24 mouse cellular contexts compared by ENCODE assay signal in the genomic region with DNA sequence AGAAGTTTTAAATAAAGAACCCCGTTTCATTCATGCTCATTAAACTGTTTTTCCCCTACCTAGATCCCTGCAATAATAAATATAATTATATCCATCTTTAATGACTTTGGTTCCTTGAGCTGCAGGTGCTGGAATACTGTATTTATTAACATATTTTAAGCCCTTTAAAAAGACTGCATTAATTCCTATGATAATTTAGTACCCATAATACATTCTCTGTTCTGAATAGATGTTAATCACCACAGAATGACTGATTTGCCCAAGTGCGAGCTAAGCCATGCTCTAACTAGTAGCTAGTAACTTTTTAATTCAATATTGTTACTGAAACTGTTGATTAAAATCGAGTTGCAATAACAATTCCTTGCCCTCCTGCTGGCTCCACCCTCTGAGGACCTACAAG.
DNase-seq lines count a peak whose midpoint lies in the region; ATAC-seq and TF ChIP-seq lines count a peak whose summit lies in the region.
"Had no signal": no experiment of that assay in that cellular context is flagged by ENCODE, and none has a peak within 500 bp of the region (broad histone marks: within the 10 kb centered on the region; RNA-seq: fewer than 3 reads in every experiment).

No protein-coding gene starts in this region.

- no peak for DNase-seq in forebrain, embryonic 14.5 days (ENCODE audit: low spot score)
- DNase-seq in forebrain, embryonic 11.5 days (ENCODE audit: low spot score), result no peak
- peak; percentile 25 for DNase-seq in brain, embryonic 14.5 days (ENCODE audit: low read depth)
- DNase-seq: adrenal gland, adult 8-10 months; adrenal gland, postnatal 14 days; adrenal gland, postnatal 36 days; B cell, adult 2 months; cerebellum, adult 11 months; cerebellum, adult 18-20 months; cerebellum, adult 8-10 months; cerebellum, adult 9-11 months; cerebellum, postnatal 14 days; cerebellum, postnatal 36 days; embryo, embryonic 11 days had no signal

- no peak overlapping the region for H3K9ac ChIP-seq in forebrain, embryonic 14.5 days (ENCODE audit: low read length)
- no peak overlapping the region for H3K9ac ChIP-seq in forebrain, embryonic 13.5 days
- no peak overlapping the region for H3K9ac ChIP-seq in forebrain, embryonic 16.5 days (replicated peaks; ENCODE audit: low read depth, low read length)
- H3K9ac ChIP-seq in forebrain, embryonic 11.5 days (ENCODE audit: low read length), result no peak overlapping the region
- H3K9ac ChIP-seq: embryonic facial prominence, embryonic 13.5 days; embryonic facial prominence, embryonic 15.5 days had no signal

- no peak for TF ChIP-seq POLR2A in brain, embryonic 14.5 days (IDR thresholded peaks at IDR 0.05; ENCODE audit: borderline replicate concordance, extremely low read depth, insufficient read depth, insufficient read length, poor library complexity, severe bottlenecking)

- ATAC-seq in forebrain, embryonic 14.5 days, result peak; percentile 52; the same call in 1 of the 2 replicates
- ATAC-seq in forebrain, embryonic 13.5 days, result no peak
- ATAC-seq in forebrain, embryonic 16.5 days, result peak; percentile 37; the same call in 1 of the 2 replicates
- no peak for ATAC-seq in forebrain, embryonic 11.5 days (replicated peaks; ENCODE audit: low FRiP score)
- ATAC-seq: activated CD4-positive, CD25-positive, alpha-beta regulatory T cell, adult 4 months; CD4-positive, CD25-positive, alpha-beta regulatory T cell, adult 4 months; Patski had no signal

- no peak for TF ChIP-seq CTCF in brain, embryonic 14.5 days (IDR thresholded peaks at IDR 0.05; ENCODE audit: borderline replicate concordance, extremely low read depth, insufficient read depth, insufficient read length)

- H3K4me1 ChIP-seq in forebrain, embryonic 14.5 days (ENCODE audit: control insufficient read depth, insufficient read depth, low read length), result no peaks in the 10 kb centered on the region
- H3K4me1 ChIP-seq in forebrain, embryonic 13.5 days, result peaks cover 13% of the 10 kb centered on the region
- peaks cover 2% of the 10 kb centered on the region; the same call in 1 of the 2 replicates for H3K4me1 ChIP-seq in forebrain, embryonic 16.5 days (replicated peaks; ENCODE audit: control insufficient read depth, insufficient read depth, low read length)
- no peaks in the 10 kb centered on the region for H3K4me1 ChIP-seq in forebrain, embryonic 11.5 days (replicated peaks; ENCODE audit: control insufficient read depth, insufficient read depth, low read length)

- WGBS in forebrain, embryonic 14.5 days, result 27% methylated on average over 3 of the region's 3 CpGs
- WGBS in forebrain, embryonic 13.5 days, result 42% methylated on average over 3 of the region's 3 CpGs
- WGBS in forebrain, embryonic 16.5 days, result 24% methylated on average over 3 of the region's 3 CpGs
- WGBS in forebrain, embryonic 11.5 days, result 61% methylated on average over 3 of the region's 3 CpGs

- H3K4me2 ChIP-seq in forebrain, embryonic 14.5 days (ENCODE audit: low read length), result no peak overlapping the region
- H3K4me2 ChIP-seq in forebrain, embryonic 13.5 days, result no peak overlapping the region
- no peak overlapping the region for H3K4me2 ChIP-seq in forebrain, embryonic 16.5 days (ENCODE audit: low read length)
- no peak overlapping the region for H3K4me2 ChIP-seq in forebrain, embryonic 11.5 days (ENCODE audit: low read depth, low read length, severe bottlenecking)
- H3K4me2 ChIP-seq: embryonic facial prominence, embryonic 13.5 days; embryonic facial prominence, embryonic 15.5 days had no signal

- H3K36me3 ChIP-seq in forebrain, embryonic 14.5 days (ENCODE audit: control insufficient read depth, insufficient read depth, low read length), result no peaks in the 10 kb centered on the region
- H3K36me3 ChIP-seq in forebrain, embryonic 13.5 days (ENCODE audit: poor library complexity, severe bottlenecking), result no peaks in the 10 kb centered on the region
- no peaks in the 10 kb centered on the region for H3K36me3 ChIP-seq in forebrain, embryonic 16.5 days (ENCODE audit: control insufficient read depth, insufficient read depth)
- no peaks in the 10 kb centered on the region for H3K36me3 ChIP-seq in forebrain, embryonic 11.5 days (ENCODE audit: control insufficient read depth, insufficient read depth, low read length)
- H3K36me3 ChIP-seq: embryonic facial prominence, embryonic 13.5 days; embryonic facial prominence, embryonic 15.5 days; G1E had no signal

- H3K27me3 ChIP-seq in forebrain, embryonic 14.5 days (replicated peaks; ENCODE audit: control insufficient read depth, insufficient read depth, low read length), result no peaks in the 10 kb centered on the region
- no peaks in the 10 kb centered on the region for H3K27me3 ChIP-seq in forebrain, embryonic 13.5 days
- no peaks in the 10 kb centered on the region for H3K27me3 ChIP-seq in forebrain, embryonic 16.5 days (replicated peaks; ENCODE audit: control insufficient read depth, insufficient read depth, low read length)
- no peaks in the 10 kb centered on the region; the same call in 1 of the 2 replicates for H3K27me3 ChIP-seq in forebrain, embryonic 11.5 days (ENCODE audit: control insufficient read depth, insufficient read depth, low read length)
- H3K27me3 ChIP-seq: CH12.LX; embryonic facial prominence, embryonic 13.5 days; embryonic facial prominence, embryonic 15.5 days; Patski had no signal

- no peak overlapping the region for H3K4me3 ChIP-seq in forebrain, embryonic 14.5 days (ENCODE audit: low read depth, low read length)
- no peak overlapping the region for H3K4me3 ChIP-seq in forebrain, embryonic 13.5 days
- no peak overlapping the region for H3K4me3 ChIP-seq in forebrain, embryonic 16.5 days (replicated peaks; ENCODE audit: low read length)
- no peak overlapping the region for H3K4me3 ChIP-seq in forebrain, embryonic 11.5 days (ENCODE audit: low read depth, low read length)
- H3K4me3 ChIP-seq: embryonic facial prominence, embryonic 13.5 days; embryonic facial prominence, embryonic 15.5 days; erythroblast, embryonic 14.5 days had no signal

- no peak overlapping the region for H3K27ac ChIP-seq in forebrain, embryonic 14.5 days (ENCODE audit: low read depth, low read length)
- H3K27ac ChIP-seq in forebrain, embryonic 13.5 days, result no peak overlapping the region
- H3K27ac ChIP-seq in forebrain, embryonic 16.5 days (ENCODE audit: low read length), result no peak overlapping the region
- H3K27ac ChIP-seq in forebrain, embryonic 11.5 days (ENCODE audit: low read depth, low read length), result no peak overlapping the region
- H3K27ac ChIP-seq: embryonic facial prominence, embryonic 13.5 days; embryonic facial prominence, embryonic 15.5 days had no signal

- H3K9me3 ChIP-seq in forebrain, embryonic 14.5 days (replicated peaks; ENCODE audit: control insufficient read depth, low read length), result no peaks in the 10 kb centered on the region
- H3K9me3 ChIP-seq in forebrain, embryonic 13.5 days (replicated peaks), result no peaks in the 10 kb centered on the region
- H3K9me3 ChIP-seq in forebrain, embryonic 16.5 days (ENCODE audit: control insufficient read depth, low read length), result no peaks in the 10 kb centered on the region
- H3K9me3 ChIP-seq in forebrain, embryonic 11.5 days (ENCODE audit: control insufficient read depth, low read length), result no peaks in the 10 kb centered on the region
- H3K9me3 ChIP-seq: embryonic facial prominence, embryonic 13.5 days; embryonic facial prominence, embryonic 15.5 days had no signal

Comparison
In these comparisons a context has a peak if more than half of its experiments do, and no peak if none do; other contexts are left out.
1. ATAC-seq: peak in forebrain, embryonic 14.5 days (single experiment) and forebrain, embryonic 16.5 days (single experiment); none in forebrain, embryonic 13.5 days (single experiment) and forebrain, embryonic 11.5 days (single experiment).